Mouse (Mus musculus): ENCODE measurements around the gene Ext2.

Gene Ext2

DNA sequence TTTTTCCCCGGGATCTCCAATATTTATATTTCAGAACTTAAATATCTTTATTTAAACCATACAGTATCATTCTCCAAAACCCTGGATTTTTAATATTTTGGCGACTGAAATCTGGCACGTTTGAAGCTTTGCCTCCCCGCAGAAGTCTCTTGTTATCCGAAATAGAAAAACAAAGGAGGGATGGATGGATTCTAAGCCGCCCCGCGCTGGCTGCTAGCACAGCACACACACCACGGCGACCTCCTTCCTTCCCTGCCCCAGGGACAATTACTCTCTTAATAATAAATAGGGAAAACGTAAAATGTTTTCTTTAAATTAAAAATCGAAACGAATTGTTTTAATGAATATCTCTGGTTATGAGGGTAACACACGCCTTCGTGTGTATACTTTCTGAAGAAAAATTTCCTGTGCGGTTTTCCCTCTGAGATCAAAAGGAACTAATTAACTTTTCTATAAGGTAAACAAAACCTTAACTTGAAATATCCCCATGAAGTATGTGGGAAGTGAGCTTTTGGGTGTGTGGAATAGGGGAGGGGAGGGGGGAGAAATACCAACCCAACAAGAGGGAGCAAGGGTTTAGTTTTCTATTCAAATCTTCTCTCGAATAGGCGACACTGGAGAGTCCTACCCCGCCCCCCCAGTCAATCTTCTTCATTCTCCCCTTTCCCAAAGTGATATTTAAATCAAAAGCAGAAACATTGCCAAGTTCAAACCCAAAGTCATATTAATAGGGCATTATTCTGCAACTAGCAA, 203.7 kb downstream of the Ext2 start:
- DNase-seq, result no peak

DNA sequence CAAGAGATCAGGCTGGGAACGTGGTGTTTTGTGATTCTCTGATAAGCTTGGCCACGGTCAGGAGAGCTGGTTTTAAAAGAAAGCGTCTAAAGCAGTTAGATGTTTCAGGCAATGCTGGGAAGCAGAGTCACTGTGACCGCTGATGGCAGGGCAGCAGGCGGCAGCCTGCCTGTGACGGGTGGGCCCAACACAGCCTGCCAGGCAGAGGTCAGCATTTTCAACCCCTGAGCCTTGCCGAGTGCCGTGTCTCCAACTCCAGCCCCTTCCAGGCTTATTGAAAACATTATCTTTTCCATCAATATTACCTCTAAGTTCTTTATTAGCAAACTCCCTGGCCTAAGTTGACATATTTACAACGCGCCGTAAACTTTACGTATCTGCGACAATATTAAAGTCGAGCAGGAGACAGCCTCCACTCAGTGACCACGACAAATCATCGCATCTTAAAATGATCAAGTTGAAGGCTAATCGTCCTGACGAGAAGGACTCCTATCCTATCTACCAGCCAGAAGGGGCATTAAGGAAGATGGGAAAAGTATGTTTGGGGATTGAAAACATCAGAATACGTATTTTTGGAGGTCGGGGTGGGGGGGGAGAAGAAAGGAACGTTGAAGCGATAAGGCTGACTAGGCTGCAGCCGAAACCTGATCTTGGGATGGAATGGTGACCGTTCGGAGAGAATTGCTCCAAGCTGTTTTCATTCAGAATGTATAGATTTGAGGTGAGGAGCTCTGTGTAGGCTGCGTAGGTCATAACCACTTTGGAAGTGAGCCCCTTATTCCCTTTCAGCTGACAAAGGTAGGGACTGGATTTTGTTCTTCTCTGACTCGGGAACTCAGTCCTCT, 206.3 kb downstream of the Ext2 start:
- no peak for DNase-seq

DNA sequence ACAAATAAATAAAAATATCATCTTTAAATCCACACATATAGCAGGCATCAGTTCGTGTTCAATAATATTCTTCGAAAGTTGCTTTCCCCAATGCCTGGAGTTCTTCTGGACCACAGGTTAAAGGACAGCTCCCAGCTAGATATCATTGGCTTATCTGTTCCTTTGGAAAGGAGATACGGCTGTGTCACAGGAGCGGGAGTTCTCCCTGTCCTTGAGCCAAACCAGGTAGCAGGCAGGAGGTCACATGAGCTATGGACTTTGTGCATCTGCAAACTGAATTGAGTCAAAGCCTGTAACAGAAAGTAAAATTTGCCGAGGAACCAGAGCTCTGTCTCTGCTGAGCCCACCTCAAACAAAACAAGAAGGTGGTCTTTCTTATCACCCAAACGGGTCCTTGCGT, 209.3 kb downstream of the Ext2 start:
- no peak for DNase-seq
